Mouse (Mus musculus) E14TG2a.4 (cell line): ENCODE results near the gene Tmppe.

Experiments
- CTCF ChIP-seq: conservative IDR thresholded peaks from 2 replicates; pipeline ENCODE4 v1.5.1; 2014; ENCODE audit warnings: low read length
- NANOG ChIP-seq: IDR thresholded peaks from 2 replicates; pipeline ENCODE4 v1.6.1; 2014; ENCODE audit warnings: borderline replicate concordance, low read length, mixed read lengths

DNA sequence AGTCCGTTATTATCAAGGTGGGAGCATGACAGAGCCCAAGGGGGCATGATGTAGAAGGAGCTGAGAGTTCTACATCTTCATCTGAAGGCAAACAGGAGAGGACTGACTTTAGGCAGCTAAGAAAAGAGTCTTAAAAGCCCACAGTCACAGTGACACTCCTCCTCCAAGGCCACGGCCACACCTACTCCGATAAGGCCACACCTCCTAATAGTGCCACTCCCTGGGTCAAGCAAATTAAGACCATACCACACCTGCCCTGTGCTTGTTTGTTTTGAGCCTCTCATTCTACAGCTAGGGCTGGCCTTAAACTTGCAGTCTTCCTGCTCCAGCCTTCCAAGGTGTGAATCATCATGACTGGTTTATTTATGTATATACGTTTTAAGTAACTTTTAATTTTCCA is 5.6 kb upstream of the Tmppe start:
- TF ChIP-seq CTCF (no peak), NANOG (no peak)
